Mouse (Mus musculus) natural killer cell, adult 2 months (primary cell): Measurements from ENCODE around the gene Exo5.

ENCODE experiments used
- DNase-seq, 2 experiments: peaks; one replicate each; pipeline ENCODE4 v3.0.0; 2022; ENCODE audit warnings: low spot score in 2 of 2

The Exo5 gene

DNA sequence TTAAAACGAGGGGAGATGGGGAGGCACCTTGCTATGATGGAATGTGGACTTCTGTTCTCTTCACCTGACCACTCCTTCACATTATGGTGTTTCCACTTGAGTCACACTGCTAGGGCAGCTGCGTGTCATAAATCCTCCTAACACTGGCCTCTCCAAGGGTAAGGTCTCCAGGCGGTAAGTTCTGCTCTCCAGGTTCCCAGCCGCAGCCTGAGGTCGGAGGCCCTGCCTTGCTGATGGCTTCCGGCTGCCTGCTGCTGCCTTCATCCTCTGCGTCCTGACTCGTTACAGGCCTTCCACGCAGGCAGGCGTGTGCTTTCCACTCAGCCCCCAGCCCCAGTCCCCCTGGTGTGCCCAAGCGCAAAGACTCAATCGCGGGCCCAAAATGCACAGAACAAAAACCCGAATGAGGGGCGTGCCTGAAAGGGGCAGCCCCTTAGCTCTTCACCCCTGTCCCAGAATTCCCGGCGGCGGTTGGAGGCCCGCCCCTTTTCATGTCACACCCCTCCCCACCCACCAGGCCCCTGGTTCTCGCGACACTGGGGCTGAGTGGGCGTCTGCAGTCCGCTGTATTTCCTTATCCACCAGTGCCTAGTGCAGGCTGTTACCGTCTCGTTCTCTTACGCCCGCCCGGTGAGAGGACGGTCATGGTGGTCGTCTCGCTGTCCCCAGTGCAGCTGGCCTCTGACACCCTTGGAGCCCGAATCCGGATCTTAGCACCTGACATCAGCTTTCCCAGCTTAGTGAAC lies at the start of gene Exo5:
Exo5 (minus strand) TSS at position 464 of the 746 bp plus-strand sequence.
- peak; percentile 89 to 93 for DNase-seq

DNA sequence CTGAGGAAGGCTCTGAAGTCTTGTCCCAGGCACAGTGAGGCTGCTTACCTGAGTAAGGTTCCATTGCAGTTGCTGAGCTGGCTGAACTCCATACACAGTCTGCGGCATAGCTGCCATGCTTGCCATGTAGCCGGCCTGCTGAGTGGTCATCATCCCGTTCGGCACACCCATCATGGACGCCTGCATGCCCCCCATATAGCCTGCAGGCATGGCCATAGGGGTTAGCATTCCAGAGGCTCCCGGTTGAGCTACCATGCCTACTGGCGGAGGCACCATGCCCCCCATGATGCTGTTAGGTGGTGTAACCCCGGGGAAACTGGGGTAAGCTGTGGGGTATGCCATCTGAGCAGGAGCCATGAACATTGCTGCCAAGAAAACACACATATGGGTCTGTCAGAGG lies 47.0 kb upstream of the Exo5 start:
- no peak for DNase-seq

DNA sequence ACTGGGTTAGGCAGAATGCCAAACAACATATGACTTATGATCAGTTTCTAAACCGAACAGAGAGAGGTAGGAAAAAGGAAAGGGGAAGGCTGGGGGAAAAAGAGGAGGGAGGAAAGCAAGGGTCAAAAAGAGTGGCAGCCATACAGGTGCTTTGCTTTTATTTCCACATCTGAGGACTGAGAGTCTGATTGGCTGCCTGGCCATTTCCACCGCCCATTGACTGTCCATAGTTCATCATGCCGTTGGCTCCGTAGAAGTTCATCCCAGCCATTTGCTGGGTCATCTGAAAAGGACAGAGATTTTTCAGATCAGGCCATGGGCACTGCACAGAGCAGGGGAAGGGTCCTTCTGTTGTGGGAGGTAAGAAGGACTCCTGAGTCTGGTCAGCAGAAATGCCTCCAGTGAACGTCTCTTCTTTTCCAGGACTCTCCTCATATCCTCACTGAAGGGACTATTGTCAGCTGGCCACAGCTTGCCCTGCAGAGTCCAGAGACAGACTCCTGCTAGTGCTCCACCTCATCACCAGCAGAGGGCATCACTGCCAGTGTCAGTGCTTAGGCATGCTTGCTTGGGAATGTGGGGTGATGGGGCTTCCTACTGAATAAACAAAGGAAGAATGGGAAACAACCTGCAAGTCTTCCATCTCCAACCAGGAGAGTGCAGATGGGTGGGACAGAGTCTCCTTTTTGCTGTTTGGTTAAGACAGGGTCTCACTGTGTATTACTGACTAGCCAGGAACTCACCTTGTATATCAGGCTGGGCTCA lies 44.7 kb upstream of the Exo5 start:
- no peak for DNase-seq

DNA sequence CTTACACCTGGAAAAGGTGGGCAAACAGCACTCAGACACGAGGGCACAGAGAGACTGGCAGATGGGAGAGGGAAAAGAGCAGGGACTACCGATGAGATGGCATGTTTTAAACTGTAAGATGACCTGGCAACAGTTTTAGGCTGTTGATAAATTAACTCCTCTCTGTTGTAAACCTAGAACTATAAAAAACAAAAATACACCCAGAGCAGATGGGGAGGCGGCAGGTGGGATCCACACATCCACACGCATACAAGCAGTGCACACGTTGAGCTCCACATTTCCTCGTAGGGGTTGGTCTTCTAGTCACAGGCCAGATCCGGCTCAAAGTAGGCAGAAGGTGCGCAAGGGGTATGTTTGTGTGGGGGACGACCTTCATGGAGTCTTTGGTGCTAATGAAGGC lies 43.7 kb upstream of the Exo5 start:
- no peak for DNase-seq

DNA sequence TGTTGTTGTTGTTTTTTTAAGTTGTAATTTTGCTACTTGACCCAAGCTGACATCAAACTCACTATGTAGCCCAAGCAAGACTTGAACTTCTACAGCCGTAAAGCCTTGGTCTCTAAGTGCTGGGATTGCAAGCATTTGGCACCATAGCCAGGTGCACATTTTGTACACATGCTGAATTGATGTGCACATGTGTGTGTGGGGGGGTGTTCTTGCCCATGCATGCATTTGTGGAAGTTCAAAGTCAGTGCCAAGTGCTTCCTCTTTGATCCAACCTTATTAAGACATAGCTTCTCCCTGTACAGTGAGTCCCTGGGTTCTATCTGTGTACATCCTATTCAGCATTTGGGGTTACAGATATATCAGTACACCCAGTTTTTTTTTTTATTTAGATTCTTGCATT lies 30.8 kb upstream of the Exo5 start:
- no peak for DNase-seq

DNA sequence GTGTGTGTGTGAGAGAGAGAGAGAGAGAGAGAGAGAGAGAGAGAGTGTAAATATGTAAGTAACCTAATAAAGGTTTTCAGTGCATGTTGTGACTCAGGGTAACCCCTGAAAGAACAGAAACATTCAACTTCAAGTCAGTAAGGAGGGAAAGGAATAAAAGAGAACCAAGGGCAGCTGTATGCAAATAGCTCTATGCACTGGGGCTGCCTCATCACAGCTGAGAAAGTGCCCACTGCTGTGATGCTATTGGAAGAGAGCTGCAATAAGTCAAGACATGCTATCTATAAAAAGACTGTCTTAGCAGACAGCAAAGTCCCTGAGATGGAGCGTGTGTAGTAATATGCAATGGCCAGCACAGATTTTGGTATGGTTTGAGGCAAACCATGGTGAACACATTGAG lies 28.9 kb upstream of the Exo5 start:
- peak in 1 of 2 experiments; percentile 31 for DNase-seq

DNA sequence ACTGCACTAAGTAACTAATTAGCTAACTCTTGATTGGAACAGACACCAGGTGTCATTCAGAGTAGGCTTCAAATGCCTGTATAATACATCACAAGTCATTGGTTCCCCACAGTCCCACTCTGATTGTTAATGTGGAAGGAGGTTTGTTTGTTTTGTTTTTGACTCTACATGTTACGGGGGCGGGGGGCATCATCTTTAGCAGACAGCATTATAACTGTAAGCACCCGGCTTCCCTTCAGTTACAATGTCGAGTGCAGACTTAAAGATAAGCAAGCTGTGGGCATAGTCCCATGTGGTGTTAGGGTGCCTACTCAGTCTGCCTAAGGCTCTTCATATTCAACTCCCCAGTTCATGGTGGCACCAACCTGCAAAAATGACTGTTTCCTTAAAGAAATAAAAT lies 28.2 kb upstream of the Exo5 start:
- DNase-seq = no peak

DNA sequence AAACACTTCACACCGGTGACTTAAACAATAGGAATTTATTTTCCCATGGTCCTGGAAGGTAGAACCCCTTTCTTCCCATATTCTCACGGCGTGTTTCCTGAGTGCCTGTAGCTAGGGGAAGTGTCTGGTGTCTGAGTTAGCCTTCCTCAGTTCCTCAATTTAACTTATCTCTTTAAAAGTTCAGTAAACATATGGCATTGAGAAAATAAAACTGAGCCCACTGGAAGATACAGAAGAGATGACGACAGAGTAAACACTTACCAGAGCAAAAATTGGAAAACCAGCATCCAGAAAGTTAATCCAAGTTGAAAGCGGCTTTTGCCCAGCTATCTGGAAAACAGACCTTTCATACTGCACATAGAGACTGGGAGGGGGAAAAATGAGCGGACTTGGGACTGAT lies 27.3 kb upstream of the Exo5 start:
- DNase-seq = no peak

DNA sequence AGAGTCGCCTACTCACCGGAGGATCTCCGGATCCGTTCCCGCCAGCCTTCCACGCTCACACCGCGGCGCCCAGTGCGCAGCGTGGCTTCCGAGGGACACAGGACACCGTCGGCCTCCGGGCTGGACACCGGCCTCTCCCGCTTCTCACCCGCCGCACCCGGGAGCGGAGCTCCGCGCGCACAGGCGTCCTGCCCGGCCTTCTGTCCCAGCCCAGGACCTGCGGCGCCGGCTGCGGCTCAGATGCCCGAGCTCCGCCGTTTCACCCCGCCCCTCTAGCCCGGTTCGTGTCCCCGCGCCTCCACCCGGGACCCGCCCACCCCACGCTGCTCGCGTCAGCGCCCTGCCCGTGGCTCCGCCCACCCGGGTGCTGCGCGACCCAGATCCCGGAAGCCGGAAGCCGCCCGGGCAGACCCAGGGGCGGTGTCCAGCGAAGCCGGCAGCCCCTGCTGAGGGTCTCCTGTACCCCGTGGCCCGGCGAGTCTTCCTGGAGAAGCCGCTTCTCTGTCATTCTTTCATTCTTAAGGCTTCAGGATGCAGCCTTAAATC lies 26.7 kb upstream of the Exo5 start, which contains the start of gene Zfp69:
Zfp69 (minus strand) TSS at position 272 of the 546 bp plus-strand sequence.
- peak; percentile 81 to 88 for DNase-seq

DNA sequence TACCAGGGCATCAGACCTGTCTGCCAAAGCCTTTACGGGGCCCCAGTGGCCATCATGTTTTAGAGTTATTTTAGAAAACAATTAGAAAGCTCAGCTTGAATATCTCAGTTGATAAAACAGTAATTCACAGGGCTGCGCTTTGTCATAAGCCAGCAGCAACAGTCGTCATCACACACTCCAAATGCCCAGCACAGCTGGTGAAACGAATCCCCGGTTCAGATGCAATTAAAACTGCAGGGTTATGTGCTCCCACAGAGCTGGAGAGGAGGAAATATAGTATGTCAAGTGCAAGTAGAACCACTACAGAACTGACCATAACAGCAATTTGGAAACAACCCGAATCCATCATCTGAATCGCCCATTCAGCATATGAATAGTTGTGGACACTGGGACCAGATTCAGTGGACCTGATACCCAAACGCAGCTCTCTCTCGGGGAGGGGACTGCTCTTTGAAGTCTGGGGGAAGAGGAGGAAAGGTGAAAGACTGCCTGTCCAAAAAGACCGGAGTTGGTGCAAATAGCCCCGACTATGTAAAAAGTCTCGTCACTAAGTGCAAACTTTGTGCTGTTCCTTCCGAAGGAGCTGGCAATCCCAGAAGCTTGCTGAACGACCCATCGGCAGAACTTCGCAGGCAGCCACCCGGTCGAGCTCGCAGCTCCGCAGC lies 26.1 kb upstream of the Exo5 start:
- no peak for DNase-seq

DNA sequence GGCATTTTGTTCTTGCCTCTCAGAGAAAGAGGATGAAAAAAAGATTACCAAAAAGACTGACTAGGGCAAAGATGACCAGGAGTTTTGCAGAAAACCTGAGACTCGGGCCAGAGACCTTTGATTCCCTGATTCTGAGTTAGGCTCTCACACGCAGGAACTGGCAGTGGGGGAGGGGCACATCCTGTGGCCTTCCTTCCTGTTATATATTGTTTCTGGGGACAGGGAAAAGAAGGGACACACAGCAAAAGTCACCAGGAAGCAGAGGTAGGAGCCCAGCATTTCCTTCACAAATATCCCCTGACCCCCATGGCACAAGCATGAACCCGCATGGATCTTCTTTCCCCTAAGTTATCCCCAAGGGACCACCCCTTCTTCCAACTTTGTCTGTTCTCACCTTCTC lies 24.1 kb upstream of the Exo5 start:
- DNase-seq = no peak

DNA sequence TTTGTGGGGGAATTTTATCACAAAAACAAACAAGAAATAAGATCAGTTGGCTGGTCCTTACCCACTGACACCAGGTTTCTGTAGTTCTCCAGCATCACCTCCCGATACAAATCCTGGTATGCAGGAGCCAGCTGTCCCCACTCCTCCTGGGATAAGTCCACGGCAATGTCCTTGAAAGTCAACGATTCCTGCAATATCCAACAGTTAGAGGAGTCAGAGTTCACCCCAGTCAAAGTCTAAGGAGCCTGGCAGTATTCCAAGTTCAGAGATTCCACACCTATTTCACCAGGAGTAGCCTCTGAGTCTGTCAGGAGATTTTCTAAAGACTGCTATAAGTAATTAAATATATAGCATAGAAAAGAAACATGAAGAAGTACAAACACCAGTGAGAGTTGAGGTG lies 10.2 kb upstream of the Exo5 start:
- no peak for DNase-seq

DNA sequence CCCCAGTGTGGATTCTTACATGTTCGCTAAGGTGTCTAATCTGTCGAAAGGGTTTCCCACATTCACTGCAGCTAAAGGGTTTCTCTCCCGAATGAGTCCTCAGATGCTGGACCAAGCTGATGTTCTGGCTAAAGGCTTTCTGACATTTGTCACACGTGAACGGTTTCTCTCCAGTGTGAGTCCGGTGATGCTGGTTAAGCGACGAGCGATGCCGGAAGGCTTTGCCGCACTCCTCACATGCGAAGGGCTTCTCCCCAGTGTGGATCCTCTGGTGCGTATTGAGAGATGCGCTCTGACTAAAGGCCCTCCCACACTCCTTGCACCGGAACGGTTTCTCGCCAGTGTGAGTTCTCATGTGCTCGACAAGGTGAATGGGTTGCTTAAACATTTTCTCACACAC lies 5.9 kb upstream of the Exo5 start:
- no peak for DNase-seq

DNA sequence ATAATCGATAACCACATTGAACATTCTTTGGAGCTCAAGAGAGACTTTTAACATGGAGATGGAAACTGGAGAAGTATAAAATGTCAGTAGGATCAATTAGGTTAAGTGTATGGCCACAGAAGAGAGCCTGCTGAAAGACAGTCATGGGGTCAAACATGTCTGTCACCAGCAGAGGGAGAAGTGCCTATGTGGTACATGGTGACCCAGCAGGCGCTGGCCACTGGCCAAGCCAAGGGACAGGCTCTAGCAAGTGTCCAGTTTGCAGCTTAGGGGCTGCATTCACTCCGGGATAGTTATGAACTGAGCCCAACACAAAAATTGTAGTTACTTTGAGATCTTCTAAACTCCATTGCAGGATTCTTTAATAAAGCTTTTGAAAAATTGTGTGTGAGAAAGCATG lies 3.9 kb upstream of the Exo5 start:
- DNase-seq = no peak

DNA sequence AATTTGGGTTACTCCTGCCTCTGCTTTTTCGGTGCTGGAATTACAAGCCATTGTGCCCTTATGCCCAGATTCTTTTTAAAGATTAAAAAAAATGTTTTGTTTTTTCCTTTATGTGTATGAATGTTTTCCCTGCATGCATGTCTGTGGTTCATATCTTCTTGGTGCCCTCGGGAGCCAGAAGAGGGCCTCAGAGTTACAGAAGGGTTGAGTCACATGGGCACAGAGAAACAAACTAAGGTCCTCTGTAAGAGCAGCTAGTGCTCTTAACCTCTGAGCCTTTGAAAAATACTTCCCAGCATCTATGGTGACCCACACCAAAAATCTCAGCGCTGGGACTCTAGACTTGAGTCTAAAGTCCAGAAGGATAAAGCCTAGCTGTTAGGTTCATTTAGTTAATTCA lies 569 bp upstream of the Exo5 start:
- DNase-seq = peak; percentile 33 to 51

DNA sequence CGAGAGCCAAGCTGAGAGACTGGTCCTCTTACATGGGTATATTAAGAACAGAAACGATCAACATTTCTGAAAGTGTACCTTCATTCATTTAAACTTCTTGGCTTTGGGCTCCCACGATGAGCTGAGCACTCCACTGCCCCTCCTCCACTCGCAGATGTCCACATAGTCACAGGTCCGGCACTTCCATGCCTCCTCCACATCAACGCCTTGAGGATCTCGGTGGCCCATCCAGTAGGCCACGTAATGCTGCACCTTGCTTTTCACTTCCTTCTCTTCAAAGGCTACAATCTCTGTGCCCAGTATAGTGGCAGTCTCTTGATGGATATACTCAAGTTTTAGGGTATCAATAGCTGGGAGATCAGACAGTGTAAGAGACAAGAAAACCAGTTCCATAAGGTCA lies 3.4 kb downstream of the Exo5 start:
- DNase-seq = no peak

DNA sequence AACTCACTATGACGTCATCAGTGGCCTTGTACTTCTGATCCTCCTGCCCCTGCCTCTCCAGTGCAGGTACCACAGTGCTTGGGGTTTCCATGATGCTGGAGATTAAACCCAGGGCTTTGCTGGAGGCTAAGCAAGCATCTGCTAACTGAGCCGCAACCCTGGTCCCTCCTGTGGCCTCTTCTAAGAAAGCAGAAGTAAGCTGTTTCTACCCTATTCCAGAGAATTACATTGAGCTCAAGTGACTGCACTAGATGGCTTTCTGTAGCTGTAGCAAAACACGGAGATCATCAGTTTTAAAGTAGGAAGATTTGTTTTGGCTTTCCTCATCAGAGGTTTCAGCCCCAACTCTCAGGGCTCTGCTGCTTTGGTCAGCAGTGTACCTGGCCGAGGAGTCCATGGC lies 10.3 kb downstream of the Exo5 start:
- peak in 1 of 2 experiments; percentile 24 for DNase-seq

DNA sequence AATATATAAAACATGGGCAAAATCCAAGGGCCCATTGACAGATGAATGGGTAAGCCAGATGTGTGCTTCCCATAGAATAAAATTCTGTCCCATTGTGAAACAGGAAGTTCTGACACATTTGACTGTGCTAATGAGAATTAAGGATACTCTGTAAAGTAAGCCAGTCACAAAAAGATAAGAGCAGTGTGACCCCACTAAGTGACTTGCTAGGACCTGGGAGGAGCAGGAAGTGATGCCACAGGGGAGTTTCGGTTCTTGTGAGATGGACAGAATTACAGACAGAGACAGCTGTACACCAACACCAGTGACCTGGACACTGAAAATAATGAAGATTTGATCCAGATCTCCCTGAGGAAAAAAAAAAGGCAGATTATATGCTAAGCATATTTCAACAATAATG lies 11.0 kb downstream of the Exo5 start:
- DNase-seq = no peak

DNA sequence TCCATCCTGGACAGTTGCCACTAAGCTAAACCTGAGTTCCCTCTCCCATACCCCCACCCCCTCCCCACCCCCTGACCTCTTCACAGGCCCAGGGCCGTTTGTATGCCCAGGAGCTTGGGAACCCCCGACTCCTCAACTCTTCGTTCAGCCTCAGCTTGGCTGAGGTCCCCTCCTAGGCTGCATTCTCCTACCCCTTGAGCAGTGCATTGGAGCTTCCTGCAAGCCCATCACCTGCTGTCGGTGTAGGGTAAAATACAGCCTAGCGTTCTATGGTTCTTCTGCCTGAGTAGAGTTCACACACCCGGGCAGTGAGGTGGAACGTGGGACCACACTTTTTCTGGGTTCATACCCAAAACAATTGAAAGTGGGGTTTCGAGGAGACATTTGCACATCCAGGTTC lies 11.4 kb downstream of the Exo5 start:
- no peak for DNase-seq

DNA sequence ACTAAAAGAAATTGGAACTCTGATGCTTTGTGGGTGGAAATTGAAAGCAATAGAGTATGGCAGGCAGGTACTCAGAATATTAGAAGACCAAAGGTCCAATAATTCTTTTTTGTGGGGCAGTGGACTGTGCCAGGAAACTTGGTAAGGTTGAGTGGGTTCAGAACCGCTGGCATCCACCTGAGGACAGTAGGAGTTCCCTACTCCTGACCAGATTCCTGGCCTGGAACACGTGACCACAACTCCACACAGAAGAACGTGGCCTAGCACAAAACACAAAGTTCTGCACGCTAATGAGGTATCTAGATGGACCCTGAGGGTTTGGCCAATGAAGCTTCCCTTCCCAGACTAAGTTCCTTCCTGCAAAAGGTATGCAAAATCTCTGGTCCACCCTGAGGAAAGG lies 12.0 kb downstream of the Exo5 start:
- no peak for DNase-seq

DNA sequence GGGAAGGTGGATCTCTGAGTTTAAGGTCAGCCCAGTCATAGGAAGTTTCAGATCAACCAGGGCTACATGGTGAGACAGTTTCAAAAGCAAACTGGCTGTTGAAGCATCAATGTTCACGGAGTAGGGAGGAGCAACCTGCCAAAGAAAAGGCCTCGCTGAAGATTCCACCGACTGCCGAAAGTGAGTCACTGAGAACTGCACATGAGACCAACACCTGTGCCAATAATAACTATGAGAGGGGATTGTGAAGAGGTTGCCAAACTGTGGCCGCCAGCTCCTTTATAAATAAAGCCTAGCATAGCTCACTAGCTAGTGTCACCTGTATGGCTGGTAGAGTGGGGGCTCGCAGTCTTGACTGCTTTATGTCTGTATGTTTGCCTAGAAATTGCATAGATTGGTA lies 13.7 kb downstream of the Exo5 start:
- DNase-seq = no peak

DNA sequence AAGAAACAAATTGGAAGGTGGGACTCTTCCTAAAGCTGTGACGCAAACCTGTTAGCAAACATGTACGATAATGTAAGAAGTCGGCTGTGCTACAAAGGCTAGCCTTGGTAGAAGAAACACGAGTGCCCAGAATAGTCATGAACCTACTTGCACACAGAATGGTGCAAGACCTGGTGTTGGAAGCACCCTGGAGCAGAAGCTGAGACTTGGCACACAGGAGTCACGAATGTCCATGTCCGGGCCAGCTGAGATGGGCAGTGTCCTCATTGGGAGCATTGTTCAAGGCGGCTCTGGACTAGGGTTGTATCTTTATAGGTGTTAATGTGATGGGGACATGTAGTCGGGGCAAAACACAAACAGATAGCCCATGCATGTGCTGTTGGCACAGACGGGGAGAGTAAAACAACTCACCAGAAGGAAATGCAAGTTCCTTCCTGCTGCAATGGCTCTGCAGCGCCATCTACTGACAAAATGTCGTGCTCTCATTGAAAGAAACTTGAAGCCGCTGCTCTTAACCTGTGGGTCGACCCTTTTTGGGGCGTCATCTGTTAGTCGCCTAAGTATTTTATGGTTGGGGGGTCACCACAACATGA lies 15.2 kb downstream of the Exo5 start:
- DNase-seq = peak; percentile 22 to 59
